Mouse (Mus musculus): ENCODE results near the gene Guca2a. TPM values are rescaled to one million over a fixed set of nuclear protein-coding genes. Genes with fewer than 3 reads are reported as not detected.

Guca2a gene
- polyA plus RNA-seq, 1 experiment = 0.68 TPM

GRCm38 (mm10) chr4:119638656-119639055 is 1.2 kb downstream of the Guca2a start:
- no peak for DNase-seq (ENCODE audit: low read depth)

- DNase-seq (ENCODE audit: low read depth) = no peak
Observed at GRCm38 (mm10) chr4:119642666-119643065, 5.2 kb downstream of the Guca2a start.

- no peak for DNase-seq (ENCODE audit: low read depth)
Observed at GRCm38 (mm10) chr4:119657011-119657410, 19.5 kb downstream of the Guca2a start.

- no peak for DNase-seq (ENCODE audit: low read depth)
Observed at GRCm38 (mm10) chr4:119658246-119658645, 20.7 kb downstream of the Guca2a start.

- DNase-seq (ENCODE audit: low read depth) = no peak
Observed at GRCm38 (mm10) chr4:119658731-119659130, 21.2 kb downstream of the Guca2a start, which contains the start of gene Guca2b. Guca2b (minus strand) TSS chr4:119658954.

GRCm38 (mm10) chr4:119660007-119660406 is 22.5 kb downstream of the Guca2a start:
- DNase-seq (ENCODE audit: low read depth) = no peak

GRCm38 (mm10) chr4:119662151-119662550 is 24.6 kb downstream of the Guca2a start:
- no peak for DNase-seq (ENCODE audit: low read depth)

- DNase-seq (ENCODE audit: low read depth) = no peak
Observed at GRCm38 (mm10) chr4:119662976-119663375, 25.5 kb downstream of the Guca2a start.

GRCm38 (mm10) chr4:119663409-119664095 is 26.0 kb downstream of the Guca2a start:
- no peak for DNase-seq (ENCODE audit: low read depth)

- no peak for DNase-seq (ENCODE audit: low read depth)
Observed at GRCm38 (mm10) chr4:119665166-119665565, 27.7 kb downstream of the Guca2a start.

- no peak for DNase-seq (ENCODE audit: low read depth)
Observed at GRCm38 (mm10) chr4:119666116-119666515, 28.6 kb downstream of the Guca2a start.

GRCm38 (mm10) chr4:119667454-119667853 is 29.9 kb downstream of the Guca2a start:
- no peak for DNase-seq (ENCODE audit: low read depth)

GRCm38 (mm10) chr4:119668185-119668584 is 30.7 kb downstream of the Guca2a start:
- no peak for DNase-seq (ENCODE audit: low read depth)

- DNase-seq (ENCODE audit: low read depth) = no peak
Observed at GRCm38 (mm10) chr4:119668596-119668995, 31.1 kb downstream of the Guca2a start.

GRCm38 (mm10) chr4:119669356-119670209 is 32.1 kb downstream of the Guca2a start:
- DNase-seq (ENCODE audit: low read depth) = no peak

- no peak for DNase-seq (ENCODE audit: low read depth)
Observed at GRCm38 (mm10) chr4:119670210-119670555, 32.7 kb downstream of the Guca2a start.

GRCm38 (mm10) chr4:119670736-119671135 is 33.2 kb downstream of the Guca2a start:
- no peak for DNase-seq (ENCODE audit: low read depth)

- DNase-seq (ENCODE audit: low read depth) = no peak
Observed at GRCm38 (mm10) chr4:119671164-119671563, 33.7 kb downstream of the Guca2a start.

- no peak for DNase-seq (ENCODE audit: low read depth)
Observed at GRCm38 (mm10) chr4:119672685-119673084, 35.2 kb downstream of the Guca2a start.

- DNase-seq (ENCODE audit: low read depth) = no peak
Observed at GRCm38 (mm10) chr4:119682596-119682995, 45.1 kb downstream of the Guca2a start.

GRCm38 (mm10) chr4:119685746-119686145 is 48.2 kb downstream of the Guca2a start:
- DNase-seq (ENCODE audit: low read depth) = no peak
